Mouse (Mus musculus) spleen, postnatal 10 days (tissue): ENCODE results near the gene Mcl1.

Experiments used
- DNase-seq, 2 experiments: peaks; one replicate each; pipeline ENCODE4 v3.0.0; 2021 to 2022; ENCODE audit warnings: low spot score in 2 of 2

The Mcl1 gene

DNA sequence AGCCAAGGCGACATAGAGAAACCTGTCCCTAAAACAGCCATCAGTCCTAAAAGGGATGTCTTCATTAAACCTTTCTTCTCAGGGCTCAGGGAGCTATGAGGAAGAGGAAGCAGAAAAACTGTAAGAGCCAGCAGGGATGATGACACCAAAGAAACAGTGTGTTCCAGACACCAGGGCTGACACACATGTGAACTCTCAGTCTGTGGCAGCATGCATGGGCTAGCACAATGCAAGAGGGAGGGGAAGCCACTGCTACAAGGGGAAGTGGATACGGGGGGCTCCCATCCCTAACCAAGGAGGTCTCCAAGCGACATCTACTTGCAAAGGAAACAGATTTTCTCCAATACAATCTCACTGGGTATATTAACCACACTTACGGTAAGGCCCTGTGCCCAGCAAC lies 47.7 kb downstream of the Mcl1 start:
- DNase-seq: no peak

DNA sequence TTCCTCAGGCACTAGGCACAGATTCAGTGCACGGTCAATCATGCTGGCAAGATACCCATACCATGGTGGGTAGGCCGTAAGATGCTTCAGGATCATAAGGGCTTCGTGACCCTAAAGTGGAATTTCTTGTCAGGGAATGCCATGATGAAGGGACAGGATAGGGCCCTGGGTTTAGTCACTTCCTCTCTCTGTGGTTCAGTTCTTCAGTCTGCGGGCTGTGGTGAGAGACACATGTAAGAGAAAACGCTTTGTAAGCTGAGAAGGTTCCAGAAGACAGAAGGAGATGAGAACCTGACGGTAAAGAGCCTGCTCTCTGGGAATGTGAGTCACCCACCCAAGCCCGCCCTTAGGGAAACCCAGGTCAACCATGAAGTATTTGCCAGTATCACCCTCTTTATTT lies 48.9 kb downstream of the Mcl1 start:
- no peak for DNase-seq

DNA sequence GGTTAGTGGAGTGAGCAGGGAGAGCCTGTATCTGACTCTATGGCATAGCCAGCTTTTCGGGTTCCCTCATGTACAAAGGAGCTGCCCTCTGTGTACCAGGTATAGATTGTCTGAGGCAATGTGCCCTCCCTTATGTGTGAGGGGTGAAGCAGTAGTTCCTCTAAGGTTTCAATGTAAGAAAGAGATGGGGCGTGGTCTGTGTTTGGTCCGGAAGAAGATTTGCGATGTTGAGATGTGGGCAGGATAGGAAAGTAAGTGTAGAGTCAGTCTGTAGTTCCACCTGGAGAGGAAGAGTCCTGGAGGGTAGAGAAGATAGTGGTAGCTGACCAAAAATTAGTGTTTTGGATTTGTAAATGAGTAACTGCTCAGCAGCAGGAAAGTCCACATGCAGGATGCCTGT lies 50.5 kb downstream of the Mcl1 start:
- DNase-seq: no peak

DNA sequence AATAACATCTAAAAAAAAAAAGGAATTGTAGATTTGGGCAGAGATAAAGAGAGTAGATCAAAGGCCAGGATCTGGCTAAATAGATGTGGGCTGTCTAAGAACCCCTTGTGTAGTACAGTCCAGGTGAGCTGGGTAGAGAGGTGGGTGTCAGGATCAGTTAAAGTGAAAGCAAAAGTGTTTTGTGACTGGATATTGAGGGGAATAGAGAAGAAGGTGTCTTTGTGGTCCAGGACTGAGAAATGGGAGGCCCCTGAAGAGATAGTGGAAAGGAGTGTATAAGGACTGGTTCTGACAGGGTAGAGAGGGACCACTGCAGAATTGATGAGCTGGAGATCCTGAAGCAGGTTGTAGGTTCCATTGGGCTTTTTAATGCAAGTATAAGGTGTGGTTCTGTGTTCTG lies 51.4 kb downstream of the Mcl1 start:
- no peak for DNase-seq
